Mouse (Mus musculus): ENCODE measurements at regions not wholly inside any gene's neighbourhood (a gene's known extent, or its start where the extent isn't known, plus 50 kb on each side); places are given as distances from the start of the nearest gene placed in this dataset.

GRCm38 (mm10) chr4:3054886-3055285 lies 112.2 kb upstream of the Vmn1r2 start:
- no peak for TF ChIP-seq CTCF (IDR thresholded peaks at IDR 0.05)
- no peak for TF ChIP-seq POLR2A (IDR thresholded peaks at IDR 0.05; ENCODE audit: insufficient read depth, low read depth, low read length)
